Comparison of ENCODE assay signal across 8 mouse cellular contexts in the genomic region with DNA sequence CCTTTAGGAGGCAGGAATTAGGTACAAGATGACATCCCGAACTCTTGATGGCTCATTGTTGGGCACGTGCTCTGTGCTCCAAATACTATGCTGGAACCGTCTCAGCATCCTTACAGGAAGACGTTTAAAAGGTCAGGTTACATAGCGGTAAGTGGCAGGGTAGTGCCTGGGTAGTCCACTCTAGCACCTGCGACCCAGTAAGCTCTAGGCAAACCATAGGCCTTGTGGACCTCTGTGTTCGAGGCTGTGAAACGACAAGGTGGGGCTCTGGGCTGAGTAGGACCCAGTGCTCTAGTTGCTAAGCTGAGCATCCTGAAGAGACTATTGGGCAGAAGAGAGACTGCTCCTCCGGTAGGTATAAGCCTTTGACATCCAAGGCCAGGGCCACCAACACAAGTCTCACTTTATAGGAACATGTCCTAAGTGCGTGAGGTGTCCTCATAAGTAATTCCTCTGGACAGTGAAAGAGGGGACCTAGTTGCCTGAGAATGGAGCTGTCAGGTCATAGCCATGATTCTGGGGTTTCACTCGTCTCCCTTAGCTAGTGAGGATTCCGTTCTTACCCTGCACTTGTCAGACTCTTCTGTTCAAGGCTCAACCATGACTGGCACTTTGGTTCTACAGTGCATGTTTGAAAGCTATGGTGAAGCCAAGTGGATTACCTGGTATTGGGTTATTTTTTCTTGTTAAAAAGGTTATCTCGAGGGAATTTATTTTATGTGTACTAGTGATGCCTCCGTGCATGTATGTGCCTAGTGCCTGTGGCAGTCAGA. TPM values are rescaled to one million over a fixed set of nuclear protein-coding genes. Genes with fewer than 3 reads are reported as not detected.
A peak's percentile ranks its signal among the peaks of the same experiment; 100 is the strongest.
DNase-seq lines count a peak whose midpoint lies in the region; ATAC-seq and TF ChIP-seq lines count a peak whose summit lies in the region.

No protein-coding gene starts in this region.

- H3K4me3 ChIP-seq in heart, embryonic 10.5 days = peak overlapping the region; percentile 60
- peak overlapping the region; percentile 76 for H3K4me3 ChIP-seq in E14TG2a.4 (replicated peaks; ENCODE audit: low read length)
- peak overlapping the region; percentile 61 for H3K4me3 ChIP-seq in forebrain, embryonic 16.5 days (replicated peaks; ENCODE audit: low read length)
- no peak overlapping the region for H3K4me3 ChIP-seq in liver, embryonic 16.5 days (ENCODE audit: low read depth, low read length)

- no peak for DNase-seq in heart, embryonic 10.5 days (ENCODE audit: low spot score)
- DNase-seq in heart, postnatal 36 days = no peak
- DNase-seq in c-Kit-positive CD71-positive TER-119-positive erythroid progenitor cells, embryonic 14.5 days (ENCODE audit: low spot score) = no peak
- no peak for DNase-seq in layer of hippocampus, adult 9-11 months
- DNase-seq in adipocyte (ENCODE audit: low spot score) = no peak

- peaks cover 87% of the 10 kb centered on the region for H3K27me3 ChIP-seq in heart, embryonic 10.5 days (ENCODE audit: insufficient read depth, poor library complexity, severe bottlenecking)
- H3K27me3 ChIP-seq in E14TG2a.4 (ENCODE audit: insufficient read depth, low read length) = peaks cover 67% of the 10 kb centered on the region
- peaks cover 43% of the 10 kb centered on the region for H3K27me3 ChIP-seq in forebrain, embryonic 16.5 days (replicated peaks; ENCODE audit: control insufficient read depth, insufficient read depth, low read length)
- peaks cover 55% of the 10 kb centered on the region for H3K27me3 ChIP-seq in liver, embryonic 16.5 days (ENCODE audit: control insufficient read depth, insufficient read depth, low read depth, low read length)

- peak; percentile 7; the same call in 1 of the 2 replicates for ATAC-seq in forebrain, embryonic 16.5 days
- ATAC-seq in liver, embryonic 16.5 days (ENCODE audit: low read depth) = no peak

- WGBS in heart, embryonic 10.5 days = 49% methylated on average over 14 of the region's 14 CpGs
- 50% methylated on average over 14 of the region's 14 CpGs for WGBS in forebrain, embryonic 16.5 days
- WGBS in liver, embryonic 16.5 days (ENCODE audit: insufficient replicate concordance) = 41% methylated on average over 14 of the region's 14 CpGs

- peak overlapping the region; percentile 67 for H3K9ac ChIP-seq in forebrain, embryonic 16.5 days (replicated peaks; ENCODE audit: low read depth, low read length)
- no peak overlapping the region for H3K9ac ChIP-seq in liver, embryonic 16.5 days (ENCODE audit: low read depth, low read length)

- H3K4me1 ChIP-seq in heart, embryonic 10.5 days = peaks cover 9% of the 10 kb centered on the region
- peaks cover 43% of the 10 kb centered on the region for H3K4me1 ChIP-seq in E14TG2a.4 (replicated peaks; ENCODE audit: low read depth, low read length)
- H3K4me1 ChIP-seq in forebrain, embryonic 16.5 days (replicated peaks; ENCODE audit: control insufficient read depth, insufficient read depth, low read length) = peaks cover 13% of the 10 kb centered on the region
- H3K4me1 ChIP-seq in liver, embryonic 16.5 days (ENCODE audit: control insufficient read depth, low read depth, low read length) = no peaks in the 10 kb centered on the region

- no peak for TF ChIP-seq CTCF in E14TG2a.4 (conservative IDR thresholded peaks at IDR 0.05; ENCODE audit: low read length)

- peak overlapping the region; percentile 91 for H3K4me2 ChIP-seq in forebrain, embryonic 16.5 days (ENCODE audit: low read length)
- peak overlapping the region; percentile 57; the same call in 1 of the 2 replicates for H3K4me2 ChIP-seq in liver, embryonic 16.5 days (ENCODE audit: low read depth, low read length)

- no peak overlapping the region for H3K27ac ChIP-seq in heart, embryonic 10.5 days
- no peak overlapping the region for H3K27ac ChIP-seq in forebrain, embryonic 16.5 days (ENCODE audit: low read length)
- no peak overlapping the region for H3K27ac ChIP-seq in liver, embryonic 16.5 days (ENCODE audit: low read length)

- H3K36me3 ChIP-seq in heart, embryonic 10.5 days = no peaks in the 10 kb centered on the region
- H3K36me3 ChIP-seq in E14TG2a.4 (ENCODE audit: insufficient read depth, low read length) = peaks cover 75% of the 10 kb centered on the region
- no peaks in the 10 kb centered on the region for H3K36me3 ChIP-seq in forebrain, embryonic 16.5 days (ENCODE audit: control insufficient read depth, insufficient read depth)
- H3K36me3 ChIP-seq in liver, embryonic 16.5 days (ENCODE audit: control insufficient read depth, insufficient read depth) = no peaks in the 10 kb centered on the region

- intact Hi-C loops in heart, postnatal 36 days (cut with DNase I) = no loop called here

- H3K9me3 ChIP-seq in heart, embryonic 10.5 days = no peaks in the 10 kb centered on the region
- H3K9me3 ChIP-seq in E14TG2a.4 (ENCODE audit: low read length) = no peaks in the 10 kb centered on the region
- H3K9me3 ChIP-seq in forebrain, embryonic 16.5 days (ENCODE audit: control insufficient read depth, low read length) = no peaks in the 10 kb centered on the region
- H3K9me3 ChIP-seq in liver, embryonic 16.5 days (replicated peaks; ENCODE audit: control insufficient read depth, low read length) = no peaks in the 10 kb centered on the region

RNA-seq across cellular contexts. Expression of a gene that starts 13.2 kb away (rescaled TPM):
- polyA plus RNA-seq in heart, embryonic 10.5 days (2016; fragmentation: Nextera tagmentation; extraction: Ambion mirVana) = 0.93 TPM in 1 of 2 replicates, not detected in the other
- total RNA-seq in heart, postnatal 36 days (2021) = not detected
- 19.0 and 29.4 TPM in 2 replicates for polyA plus RNA-seq in forebrain, embryonic 16.5 days (2015; fragmentation: Nextera tagmentation; extraction: Ambion mirVana)
- polyA plus RNA-seq in liver, embryonic 16.5 days (2015; fragmentation: Nextera tagmentation; extraction: Ambion mirVana) = 0.02 TPM in 1 of 2 replicates, not detected in the other

RNA-seq across cellular contexts. Expression of a gene that starts 16.1 kb away (rescaled TPM):
- not detected in 2 replicates for polyA plus RNA-seq in heart, embryonic 10.5 days (2016; fragmentation: Nextera tagmentation; extraction: Ambion mirVana)
- not detected for total RNA-seq in heart, postnatal 36 days (2021)
- 0.21 TPM in 1 of 2 replicates, not detected in the other for polyA plus RNA-seq in forebrain, embryonic 16.5 days (2015; fragmentation: Nextera tagmentation; extraction: Ambion mirVana)
- not detected in 2 replicates for polyA plus RNA-seq in liver, embryonic 16.5 days (2015; fragmentation: Nextera tagmentation; extraction: Ambion mirVana)

RNA-seq across cellular contexts. Expression of a gene that starts 17.8 kb away (rescaled TPM):
- not detected in 2 replicates for polyA plus RNA-seq in heart, embryonic 10.5 days (2016; fragmentation: Nextera tagmentation; extraction: Ambion mirVana)
- total RNA-seq in heart, postnatal 36 days (2021) = not detected
- not detected in 2 replicates for polyA plus RNA-seq in forebrain, embryonic 16.5 days (2015; fragmentation: Nextera tagmentation; extraction: Ambion mirVana)
- not detected in 2 replicates for polyA plus RNA-seq in liver, embryonic 16.5 days (2015; fragmentation: Nextera tagmentation; extraction: Ambion mirVana)

RNA-seq across cellular contexts. Expression of a gene that starts 26.4 kb away (rescaled TPM):
- 31.7 and 52.3 TPM in 2 replicates for polyA plus RNA-seq in heart, embryonic 10.5 days (2016; fragmentation: Nextera tagmentation; extraction: Ambion mirVana)
- total RNA-seq in heart, postnatal 36 days (2021) = 10 to 100 TPM; 21.9 to 23.2 TPM
- polyA plus RNA-seq in forebrain, embryonic 16.5 days (2015; fragmentation: Nextera tagmentation; extraction: Ambion mirVana) = 50.6 and 54.6 TPM in 2 replicates
- 15.3 and 17.2 TPM in 2 replicates for polyA plus RNA-seq in liver, embryonic 16.5 days (2015; fragmentation: Nextera tagmentation; extraction: Ambion mirVana)

RNA-seq across cellular contexts. Expression of a gene that starts 33.5 kb away (rescaled TPM):
- polyA plus RNA-seq in heart, embryonic 10.5 days (2016; fragmentation: Nextera tagmentation; extraction: Ambion mirVana) = 101 and 113 TPM in 2 replicates
- 10 to 100 TPM; 38.6 to 39.1 TPM for total RNA-seq in heart, postnatal 36 days (2021)
- polyA plus RNA-seq in forebrain, embryonic 16.5 days (2015; fragmentation: Nextera tagmentation; extraction: Ambion mirVana) = 150 and 159 TPM in 2 replicates
- polyA plus RNA-seq in liver, embryonic 16.5 days (2015; fragmentation: Nextera tagmentation; extraction: Ambion mirVana) = 40.1 and 40.5 TPM in 2 replicates

Comparison
In these comparisons a context has a peak if more than half of its experiments do, and no peak if none do; other contexts are left out.
1. RNA of a gene that starts 13.2 kb away (polyA plus RNA-seq): 19.0 to 29.4 TPM in forebrain, embryonic 16.5 days; 0.93 TPM in heart, embryonic 10.5 days and 0.02 TPM in liver, embryonic 16.5 days; every median in the first group is over 10 times any median in the second.